Mouse (Mus musculus) CH12.LX (cell line): Measurements from ENCODE around the gene Sec14l1. TPM values are rescaled to one million over a fixed set of nuclear protein-coding genes. Genes with fewer than 3 reads are reported as not detected.
A peak's percentile ranks its signal among the peaks of the same experiment; 100 is the strongest.

Source experiments
- DNase-seq: peaks from one replicate; pipeline ENCODE4 v3.0.0-alpha.2; 2013; ENCODE audit errors: extremely low read depth
- H3K27ac ChIP-seq: 2 replicates; pipeline ENCODE4 v1.5.1; 2012; ENCODE audit warnings: low read depth, mild to moderate bottlenecking, control low read depth, moderate library complexity; ENCODE audit not compliant: insufficient read depth
- H3K27me3 ChIP-seq: replicated peaks from 2 replicates; pipeline ENCODE3; 2012; ENCODE audit warnings: inconsistent platforms
- H3K36me3 ChIP-seq, 2 experiments: replicated peaks in 1 of 2; 2 replicates each; pipeline versions ENCODE3 to v1.6.1; 2012; ENCODE audit warnings: inconsistent platforms in 1 of 2, low read length in 1 of 2, mild to moderate bottlenecking in 1 of 2, mixed read lengths in 1 of 2, moderate library complexity in 1 of 2; ENCODE audit not compliant: control insufficient read depth in 1 of 2, insufficient read depth in 1 of 2
- H3K4me1 ChIP-seq, 2 experiments: 2 replicates each; pipeline ENCODE4 v1.6.1; 2012; ENCODE audit warnings: inconsistent platforms in 1 of 2, moderate library complexity in 1 of 2; ENCODE audit not compliant: insufficient read depth in 2 of 2, control insufficient read depth in 1 of 2
- H3K4me2 ChIP-seq: 2 replicates; pipeline ENCODE4 v1.6.1; 2012; ENCODE audit warnings: low read depth, mild to moderate bottlenecking, control low read depth; ENCODE audit not compliant: poor library complexity, insufficient read depth, severe bottlenecking
- H3K4me3 ChIP-seq, 3 experiments: fragments of 150-350 bp in 1 of 3; sonication (generic) in 1 of 3; replicated peaks in 1 of 3; 2 replicates each; pipeline versions ENCODE3 to v1.5.1; 2011 to 2012; ENCODE audit warnings: low read depth in 2 of 3, low read length in 2 of 3, mild to moderate bottlenecking in 2 of 3, moderate library complexity in 2 of 3, control low read depth in 1 of 3, improper control_type of control experiment in 1 of 3, inconsistent platforms in 1 of 3, mixed read lengths in 1 of 3; ENCODE audit not compliant: poor library complexity in 1 of 3
- H3K79me2 ChIP-seq: replicated peaks from 2 replicates; pipeline ENCODE4 v1.6.1; 2012; ENCODE audit warnings: mild to moderate bottlenecking, moderate library complexity; ENCODE audit not compliant: control insufficient read depth, poor library complexity, insufficient read depth, severe bottlenecking; ENCODE audit errors: extremely low read depth
- H3K9ac ChIP-seq: 2 replicates; pipeline ENCODE4 v1.6.1; 2012; ENCODE audit warnings: low read depth, mild to moderate bottlenecking, control low read depth, moderate library complexity; ENCODE audit not compliant: insufficient read depth
- H3K9me3 ChIP-seq: replicated peaks from 2 replicates; pipeline ENCODE3; 2012; ENCODE audit warnings: low read length, inconsistent platforms, mixed read lengths
- BHLHE40 ChIP-seq: IDR thresholded peaks from 2 replicates; pipeline ENCODE4 v1.6.1; 2011; ENCODE audit warnings: mild to moderate bottlenecking, low read depth, low read length, improper control_type of control experiment
- CHD1 ChIP-seq: IDR thresholded peaks from 2 replicates; pipeline ENCODE4 v1.6.1; 2012; ENCODE audit warnings: low read depth, low read length, improper control_type of control experiment, inconsistent platforms
- CHD2 ChIP-seq: IDR thresholded peaks from 2 replicates; pipeline ENCODE4 v1.6.1; 2011; ENCODE audit warnings: low read length, improper control_type of control experiment
- CTCF ChIP-seq, 2 experiments: IDR thresholded peaks in 1 of 2; conservative IDR thresholded peaks in 1 of 2; 2 replicates each; pipeline ENCODE4 v1.5.1; 2011 to 2012; ENCODE audit warnings: low read depth in 2 of 2, low read length in 2 of 2, improper control_type of control experiment in 1 of 2, inconsistent platforms in 1 of 2, mild to moderate bottlenecking in 1 of 2, moderate library complexity in 1 of 2
- E2F4 ChIP-seq: IDR thresholded peaks from 2 replicates; pipeline ENCODE4 v1.6.1; 2011; ENCODE audit warnings: low read depth, low read length, improper control_type of control experiment; ENCODE audit not compliant: insufficient replicate concordance
- ELF1 ChIP-seq: IDR thresholded peaks from 2 replicates; pipeline ENCODE4 v1.6.1; 2014; ENCODE audit warnings: low read depth, mild to moderate bottlenecking, inconsistent platforms, low read length, improper control_type of control experiment
- EP300 ChIP-seq: IDR thresholded peaks from 2 replicates; pipeline ENCODE4 v1.6.1; 2011; ENCODE audit warnings: low read length, improper control_type of control experiment
- ETS1 ChIP-seq: conservative IDR thresholded peaks from 2 replicates; pipeline ENCODE4 v1.6.1; 2012; ENCODE audit warnings: low read depth, mild to moderate bottlenecking, inconsistent platforms, low read length, improper control_type of control experiment, moderate library complexity
- GABPA ChIP-seq: IDR thresholded peaks from 2 replicates; pipeline ENCODE4 v1.6.1; 2012; ENCODE audit warnings: low read depth, low read length, improper control_type of control experiment, inconsistent platforms; ENCODE audit not compliant: insufficient replicate concordance
- HCFC1 ChIP-seq: IDR thresholded peaks from 2 replicates; pipeline ENCODE4 v1.6.1; 2012; ENCODE audit warnings: low read depth, mild to moderate bottlenecking, inconsistent platforms, low read length, improper control_type of control experiment
- IRF4 ChIP-seq: IDR thresholded peaks from 2 replicates; pipeline ENCODE4 v1.6.1; 2014; ENCODE audit warnings: low read depth, mild to moderate bottlenecking, inconsistent platforms, low read length, improper control_type of control experiment
- JUN ChIP-seq: IDR thresholded peaks from 2 replicates; pipeline ENCODE4 v1.6.1; 2011; ENCODE audit warnings: low read depth, mild to moderate bottlenecking, low read length, improper control_type of control experiment, moderate library complexity; ENCODE audit not compliant: insufficient read depth
- JUND ChIP-seq: conservative IDR thresholded peaks from 2 replicates; pipeline ENCODE4 v1.6.1; 2011; ENCODE audit warnings: low read depth, low read length, improper control_type of control experiment
- KAT2A ChIP-seq: IDR thresholded peaks from 2 replicates; pipeline ENCODE4 v1.6.1; 2012; ENCODE audit warnings: low read length, improper control_type of control experiment, inconsistent platforms; ENCODE audit not compliant: insufficient replicate concordance
- MAFK ChIP-seq: IDR thresholded peaks from 2 replicates; pipeline ENCODE4 v1.6.1; 2011; ENCODE audit warnings: low read length, improper control_type of control experiment; ENCODE audit not compliant: insufficient replicate concordance
- MAX ChIP-seq: IDR thresholded peaks from 2 replicates; pipeline ENCODE4 v1.6.1; 2011; ENCODE audit warnings: low read length, improper control_type of control experiment
- MAZ ChIP-seq: IDR thresholded peaks from 2 replicates; pipeline ENCODE4 v1.6.1; 2012; ENCODE audit warnings: low read depth, mild to moderate bottlenecking, inconsistent platforms, low read length, improper control_type of control experiment, moderate library complexity
- MEF2A ChIP-seq: IDR thresholded peaks from 2 replicates; pipeline ENCODE4 v1.6.1; 2014; ENCODE audit warnings: low read depth, mild to moderate bottlenecking, inconsistent platforms, low read length, improper control_type of control experiment, borderline replicate concordance
- MXI1 ChIP-seq: IDR thresholded peaks from 2 replicates; pipeline ENCODE4 v1.6.1; 2011; ENCODE audit warnings: mild to moderate bottlenecking, low read depth, low read length, improper control_type of control experiment
- MYC ChIP-seq: IDR thresholded peaks from 2 replicates; pipeline ENCODE4 v1.6.1; 2011; ENCODE audit warnings: low read depth, mild to moderate bottlenecking, improper control_type of control experiment, low read length
- NELFE ChIP-seq: IDR thresholded peaks from 2 replicates; pipeline ENCODE4 v1.6.1; 2011; ENCODE audit warnings: low read depth, low read length, improper control_type of control experiment
- NRF1 ChIP-seq: IDR thresholded peaks from 2 replicates; pipeline ENCODE4 v1.6.1; 2014; ENCODE audit warnings: low read depth, mild to moderate bottlenecking, inconsistent platforms, low read length, improper control_type of control experiment, moderate library complexity
- PAX5 ChIP-seq: IDR thresholded peaks from 2 replicates; pipeline ENCODE4 v1.6.1; 2012; ENCODE audit warnings: low read length, inconsistent platforms, mixed read lengths
- POLR2A ChIP-seq: IDR thresholded peaks from 2 replicates; pipeline ENCODE4 v1.6.1; 2011; ENCODE audit warnings: low read depth, mild to moderate bottlenecking, improper control_type of control experiment, low read length
- POLR2AphosphoS2 ChIP-seq: IDR thresholded peaks from 2 replicates; pipeline ENCODE4 v1.6.1; 2011; ENCODE audit warnings: low read depth, low read length, improper control_type of control experiment
- RAD21 ChIP-seq: IDR thresholded peaks from 2 replicates; pipeline ENCODE4 v1.6.1; 2011; ENCODE audit warnings: low read depth, mild to moderate bottlenecking, low read length, improper control_type of control experiment, moderate library complexity
- RCOR1 ChIP-seq: conservative IDR thresholded peaks from 2 replicates; pipeline ENCODE4 v1.6.1; 2012; ENCODE audit warnings: low read depth, mild to moderate bottlenecking, inconsistent platforms, low read length, improper control_type of control experiment
- SIN3A ChIP-seq: IDR thresholded peaks from 2 replicates; pipeline ENCODE4 v1.6.1; 2012; ENCODE audit warnings: low read length, improper control_type of control experiment, inconsistent platforms
- SMC3 ChIP-seq: IDR thresholded peaks from 2 replicates; pipeline ENCODE4 v1.6.1; 2011; ENCODE audit warnings: low read depth, low read length, improper control_type of control experiment
- TBP ChIP-seq: conservative IDR thresholded peaks from 2 replicates; pipeline ENCODE4 v1.6.1; 2011; ENCODE audit warnings: low read depth, low read length, improper control_type of control experiment
- TCF12 ChIP-seq: IDR thresholded peaks from 2 replicates; pipeline ENCODE4 v1.6.1; 2014; ENCODE audit warnings: low read depth, mild to moderate bottlenecking, inconsistent platforms, low read length, improper control_type of control experiment
- UBTF ChIP-seq: IDR thresholded peaks from 2 replicates; pipeline ENCODE4 v1.6.1; 2012; ENCODE audit warnings: low read depth, mild to moderate bottlenecking, inconsistent platforms, low read length, improper control_type of control experiment, moderate library complexity
- USF1 ChIP-seq: IDR thresholded peaks from 2 replicates; pipeline ENCODE4 v1.6.1; 2014; ENCODE audit warnings: low read depth, mild to moderate bottlenecking, inconsistent platforms, low read length, improper control_type of control experiment
- USF2 ChIP-seq: conservative IDR thresholded peaks from 2 replicates; pipeline ENCODE4 v1.6.1; 2011; ENCODE audit warnings: low read depth, low read length, improper control_type of control experiment
- ZC3H11A ChIP-seq: IDR thresholded peaks from 2 replicates; pipeline ENCODE4 v1.6.1; 2012; ENCODE audit warnings: low read depth, mild to moderate bottlenecking, inconsistent platforms, low read length, improper control_type of control experiment
- ZKSCAN1 ChIP-seq: IDR thresholded peaks from 2 replicates; pipeline ENCODE4 v1.6.1; 2012; ENCODE audit warnings: low read depth, inconsistent platforms, low read length, improper control_type of control experiment, borderline replicate concordance
- ZMIZ1 ChIP-seq: IDR thresholded peaks from 2 replicates; pipeline ENCODE4 v1.6.1; 2012; ENCODE audit warnings: low read depth, mild to moderate bottlenecking, inconsistent platforms, low read length, improper control_type of control experiment
- ZNF384 ChIP-seq: IDR thresholded peaks from 2 replicates; pipeline ENCODE4 v1.6.1; 2012; ENCODE audit warnings: low read depth, low read length, improper control_type of control experiment, inconsistent platforms
- dilution Hi-C: fragments of 300-500 bp; cut with MboI; formaldehyde crosslinking; loops from 2 replicates; pipeline ENCODE4 v1.14.3; 2020; ENCODE audit warnings: low sequenced_read_pairs; ENCODE audit not compliant: extremely low pct_unique_long_range_greater_than_20kb, extremely low pct_ligation_motif_present
- in situ Hi-C: fragments of 300-500 bp; cut with MboI; formaldehyde crosslinking; loops from 3 replicates; pipeline ENCODE4 v1.14.3; 2019; ENCODE audit warnings: low sequenced_read_pairs, low pct_ligation_motif_present, low pct_unique_long_range_greater_than_20kb, mixed read lengths
- polyA plus RNA-seq: library from polyadenylated mRNA; unstranded; fragments of >175 nt; gene quantifications from 2 replicates; pipeline ENCODE4 v1.2.1, GENCODE M21; 2012; ENCODE audit warnings: low read depth; ENCODE audit not compliant: insufficient read length
- total RNA-seq, 2 experiments: library from RNA; depleted of rRNA; stranded (reverse); fragments of 300-350 nt in 1 of 2; fragments of >200 nt in 1 of 2; gene quantifications; 2 replicates each; pipeline ENCODE4 v1.2.3; 2012 to 2014

The Sec14l1 gene
- total and polyA plus RNA-seq, 3 experiments, result 18.5 to 28.2 (median 21.5) TPM

- H3K79me2 ChIP-seq, result no peaks in the 10 kb centered on the region
- H3K9ac ChIP-seq, result no peak overlapping the region
- no peak for TF ChIP-seq CTCF (conservative IDR thresholded peaks at IDR 0.05 in 1 of 2, IDR thresholded peaks at IDR 0.05 in 1 of 2; ENCODE audit: low read depth in 2 of 2, low read length in 2 of 2)
- TF ChIP-seq RCOR1, result peak; percentile 77
- no peak for TF ChIP-seq CHD2
- no peak for TF ChIP-seq ZNF384
- TF ChIP-seq UBTF, result no peak
- TF ChIP-seq IRF4, result peak; percentile 78
- no peak for TF ChIP-seq POLR2AphosphoS2
- no peak for TF ChIP-seq ZC3H11A
- TF ChIP-seq MAX, result 0 out of 2 replicates have a peak, but pooled peaks have one; percentile 21
- peak; percentile 16; the same call in 1 of the 2 replicates for TF ChIP-seq SMC3
- TF ChIP-seq TBP, result no peak
- TF ChIP-seq USF1, result no peak
- 0 out of 2 replicates have a peak, but pooled peaks have one; percentile 43 for TF ChIP-seq MXI1
- no peak for TF ChIP-seq PAX5
- peak; percentile 100 for TF ChIP-seq MAFK
- TF ChIP-seq MYC, result peak; percentile 56
- TF ChIP-seq KAT2A, result no peak
- TF ChIP-seq NELFE, result no peak
- peak; percentile 96 for TF ChIP-seq TCF12
- TF ChIP-seq POLR2A, result no peak
- TF ChIP-seq RAD21, result no peak
- TF ChIP-seq NRF1, result no peak; the same call in 1 of the 2 replicates
- no peak for TF ChIP-seq USF2
- no peak; the same call in 1 of the 2 replicates for TF ChIP-seq ZMIZ1
- no peak for TF ChIP-seq CHD1
- TF ChIP-seq GABPA, result no peak
- TF ChIP-seq MEF2A, result peak; percentile 78
- TF ChIP-seq HCFC1, result no peak; the same call in 1 of the 2 replicates
- no peak for TF ChIP-seq ZKSCAN1
- peak; percentile 80 for TF ChIP-seq EP300
- peak; percentile 77; the same call in 1 of the 2 replicates for TF ChIP-seq MAZ
- no peak for TF ChIP-seq E2F4
- peak; percentile 98 for TF ChIP-seq BHLHE40
- peak; percentile 50; the same call in 1 of the 2 replicates for TF ChIP-seq SIN3A
- peak; percentile 99 for TF ChIP-seq ETS1
- peak; percentile 47 for TF ChIP-seq JUND
- no peak for TF ChIP-seq ELF1
- no peak; the same call in 1 of the 2 replicates for TF ChIP-seq JUN
- TF ChIP-seq, all 38 proteins: peak for 15
- H3K4me2 ChIP-seq, result peak overlapping the region; percentile 77
- H3K36me3 ChIP-seq, result no peaks in the 10 kb centered on the region
- in situ Hi-C loops (no loop called here), dilution Hi-C loops (no loop called here)
- no peak overlapping the region for H3K27ac ChIP-seq
- no peaks in the 10 kb centered on the region for H3K9me3 ChIP-seq
- peaks cover 19 to 56% of the 10 kb centered on the region in 2 experiments for H3K4me1 ChIP-seq
- H3K27me3 ChIP-seq, result peaks cover 33% of the 10 kb centered on the region
- H3K4me3 ChIP-seq, result no peak overlapping the region
- DNase-seq, result peak; percentile 90
These were observed 22.3 kb upstream of the Sec14l1 start for GRCm38 (mm10) chr11:117092711-117093110.
